8 mouse cellular contexts compared by ENCODE assay signal in genomic region chr2:35679812-35680672, GRCm38 (mm10).
DNase-seq lines count a peak whose midpoint lies in the region; ATAC-seq and TF ChIP-seq lines count a peak whose summit lies in the region.

No protein-coding gene starts in this region.

- TF ChIP-seq POLR2A in spleen, adult 2 months (IDR thresholded peaks at IDR 0.05; ENCODE audit: low read depth, low read length): peak; percentile 12; the same call in 1 of the 2 replicates
- no peak for TF ChIP-seq POLR2A in cortical plate, adult 2 months (IDR thresholded peaks at IDR 0.05; ENCODE audit: extremely low read depth, insufficient read depth, low read length)
- TF ChIP-seq POLR2A in small intestine, adult 2 months (IDR thresholded peaks at IDR 0.05; ENCODE audit: low read depth, low read length): no peak

- TF ChIP-seq CTCF in spleen, adult 2 months (IDR thresholded peaks at IDR 0.05; ENCODE audit: extremely low read depth, insufficient read depth, insufficient read length, insufficient replicate concordance): no peak
- no peak for TF ChIP-seq CTCF in cortical plate, adult 2 months (IDR thresholded peaks at IDR 0.05; ENCODE audit: extremely low read depth, insufficient read depth, low read length)
- TF ChIP-seq CTCF in small intestine, adult 2 months (IDR thresholded peaks at IDR 0.05; ENCODE audit: extremely low read depth, insufficient read length, insufficient replicate concordance, low read depth, low read length): no peak

- 23% methylated on average over 10 of the region's 10 CpGs for WGBS in spleen, adult 2 months
- WGBS in hindbrain, embryonic 14.5 days: 24% methylated on average over 10 of the region's 10 CpGs
- WGBS in liver, embryonic 11.5 days: 27% methylated on average over 10 of the region's 10 CpGs
- 18% methylated on average over 10 of the region's 10 CpGs for WGBS in small intestine, adult 2 months

- DNase-seq in spleen, adult 2 months (ENCODE audit: low read depth in 1 of 2, low spot score in 2 of 2): peak; percentile 23 to 26
- DNase-seq in spleen, adult 12 weeks (ENCODE audit: low spot score): no peak
- DNase-seq in hindbrain, embryonic 14.5 days (ENCODE audit: low spot score): no peak
- DNase-seq in liver, embryonic 11.5 days (ENCODE audit: low spot score): peak; percentile 51
- no peak for DNase-seq in c-Kit-positive CD71-positive TER-119-positive erythroid progenitor cells, embryonic 14.5 days (ENCODE audit: low spot score)
- DNase-seq in layer of hippocampus, adult 9-11 months: no peak

- no peaks in the 10 kb centered on the region for H3K27me3 ChIP-seq in spleen, adult 2 months (ENCODE audit: control insufficient read depth, insufficient read depth, low read length)
- no peaks in the 10 kb centered on the region for H3K27me3 ChIP-seq in hindbrain, embryonic 14.5 days (ENCODE audit: control insufficient read depth, insufficient read depth, low read length)
- H3K27me3 ChIP-seq in liver, embryonic 11.5 days (replicated peaks; ENCODE audit: control insufficient read depth, insufficient read depth, low read length): no peaks in the 10 kb centered on the region
- H3K27me3 ChIP-seq in small intestine, adult 2 months (ENCODE audit: control insufficient read depth, insufficient read depth, low read length): no peaks in the 10 kb centered on the region

- H3K4me2 ChIP-seq in hindbrain, embryonic 14.5 days (replicated peaks): no peak overlapping the region
- peak overlapping the region; percentile 17 for H3K4me2 ChIP-seq in liver, embryonic 11.5 days

- no peak overlapping the region for H3K4me3 ChIP-seq in spleen, adult 2 months (ENCODE audit: extremely low read depth, insufficient read depth, insufficient read length)
- H3K4me3 ChIP-seq in cortical plate, adult 2 months (ENCODE audit: insufficient read depth, low read length): no peak overlapping the region
- no peak overlapping the region for H3K4me3 ChIP-seq in hindbrain, embryonic 14.5 days (replicated peaks; ENCODE audit: low read length)
- H3K4me3 ChIP-seq in liver, embryonic 11.5 days (ENCODE audit: low read depth, low read length): no peak overlapping the region
- H3K4me3 ChIP-seq in small intestine, adult 2 months (ENCODE audit: low read depth, low read length): no peak overlapping the region

- ATAC-seq in hindbrain, embryonic 14.5 days (ENCODE audit: low FRiP score): no peak
- peak; percentile 73 for ATAC-seq in liver, embryonic 11.5 days (replicated peaks; ENCODE audit: low FRiP score)

- peak overlapping the region; percentile 53; the same call in 1 of the 2 replicates for H3K27ac ChIP-seq in spleen, adult 2 months (ENCODE audit: insufficient read depth, low read length)
- 0 out of 2 replicates have a peak overlapping the region, but pooled peaks have one; percentile 21 for H3K27ac ChIP-seq in cortical plate, adult 2 months (ENCODE audit: insufficient read depth, low read length)
- H3K27ac ChIP-seq in hindbrain, embryonic 14.5 days: peak overlapping the region; percentile 26; the same call in 1 of the 2 replicates
- peak overlapping the region; percentile 80 for H3K27ac ChIP-seq in liver, embryonic 11.5 days (ENCODE audit: low read depth, low read length)
- H3K27ac ChIP-seq in small intestine, adult 2 months (ENCODE audit: insufficient read depth, low read depth, low read length): peak overlapping the region; percentile 65

- no peaks in the 10 kb centered on the region for H3K9me3 ChIP-seq in hindbrain, embryonic 14.5 days (ENCODE audit: control insufficient read depth, low read length)
- H3K9me3 ChIP-seq in liver, embryonic 11.5 days (ENCODE audit: control insufficient read depth, low read length): no peaks in the 10 kb centered on the region

- H3K9ac ChIP-seq in hindbrain, embryonic 14.5 days: no peak overlapping the region
- H3K9ac ChIP-seq in liver, embryonic 11.5 days (ENCODE audit: low read depth, low read length): no peak overlapping the region

- no peaks in the 10 kb centered on the region for H3K36me3 ChIP-seq in spleen, adult 2 months (ENCODE audit: control insufficient read depth, insufficient read depth, low read length)
- no peaks in the 10 kb centered on the region for H3K36me3 ChIP-seq in hindbrain, embryonic 14.5 days (replicated peaks; ENCODE audit: control insufficient read depth, insufficient read depth)
- H3K36me3 ChIP-seq in liver, embryonic 11.5 days (ENCODE audit: control insufficient read depth, insufficient read depth, low read length): no peaks in the 10 kb centered on the region
- H3K36me3 ChIP-seq in small intestine, adult 2 months (ENCODE audit: control insufficient read depth, insufficient read depth, low read length): no peaks in the 10 kb centered on the region

- H3K4me1 ChIP-seq in spleen, adult 2 months (ENCODE audit: control insufficient read depth, insufficient read depth, insufficient read length): peaks cover 21% of the 10 kb centered on the region; the same call in 1 of the 2 replicates
- peaks cover 42% of the 10 kb centered on the region for H3K4me1 ChIP-seq in cortical plate, adult 2 months (ENCODE audit: control insufficient read depth, insufficient read depth, low read length)
- H3K4me1 ChIP-seq in hindbrain, embryonic 14.5 days (replicated peaks; ENCODE audit: control insufficient read depth, insufficient read depth, low read length): peaks cover 86% of the 10 kb centered on the region
- H3K4me1 ChIP-seq in liver, embryonic 11.5 days (replicated peaks; ENCODE audit: control insufficient read depth, insufficient read depth, low read length): peaks cover 75% of the 10 kb centered on the region
- peaks cover 56% of the 10 kb centered on the region for H3K4me1 ChIP-seq in small intestine, adult 2 months (ENCODE audit: control insufficient read depth, insufficient read depth, insufficient read length, low read length)

Comparison
In these comparisons a context has a peak if more than half of its experiments do, and no peak if none do; other contexts are left out.
1. DNase-seq: peak in spleen, adult 2 months (2 of 2) and liver, embryonic 11.5 days (single experiment); none in spleen, adult 12 weeks (single experiment), hindbrain, embryonic 14.5 days (single experiment), c-Kit-positive CD71-positive TER-119-positive erythroid progenitor cells, embryonic 14.5 days (single experiment) and layer of hippocampus, adult 9-11 months (single experiment).
2. H3K27ac ChIP-seq: peak in every context shown above with its lines; median percentile 80 in liver, embryonic 11.5 days; 65 in small intestine, adult 2 months; 53 in spleen, adult 2 months; 26 in hindbrain, embryonic 14.5 days; 21 in cortical plate, adult 2 months.